Comparison of ENCODE assay signal across 13 mouse cellular contexts in the genomic region with DNA sequence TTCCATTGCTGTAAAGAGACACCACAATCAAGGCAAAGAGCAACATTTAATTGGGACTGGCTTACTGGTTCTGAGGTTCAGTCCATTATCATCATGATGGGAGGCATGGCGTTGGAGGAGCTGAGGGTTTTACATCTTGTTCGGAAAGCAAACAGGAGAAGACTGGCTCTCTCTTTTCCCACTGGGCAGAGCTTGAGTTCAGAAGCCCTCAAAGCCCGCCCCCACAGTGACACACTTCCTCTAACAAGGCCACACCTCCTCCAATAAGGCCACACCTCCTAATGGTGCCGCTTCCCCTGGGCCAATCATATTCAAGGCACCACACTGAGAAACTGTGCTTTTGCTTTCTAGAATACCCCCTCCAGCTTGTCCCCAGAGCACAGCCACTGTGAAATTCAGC. TPM values are rescaled to one million over a fixed set of nuclear protein-coding genes. Genes with fewer than 3 reads are reported as not detected.
DNase-seq lines count a peak whose midpoint lies in the region; ATAC-seq and TF ChIP-seq lines count a peak whose summit lies in the region.
"Had no signal": no experiment of that assay in that cellular context is flagged by ENCODE, and none has a peak within 500 bp of the region (broad histone marks: within the 10 kb centered on the region; RNA-seq: fewer than 3 reads in every experiment).

No protein-coding gene starts in this region.

- TF ChIP-seq POLR2A in MEL (IDR thresholded peaks at IDR 0.05; ENCODE audit: control insufficient read depth in 1 of 2, insufficient read depth in 1 of 2, low read depth in 1 of 2, low read length in 2 of 2, poor library complexity in 1 of 2), result no peak

- no peak overlapping the region for H3K9ac ChIP-seq in MEL (ENCODE audit: control insufficient read depth, low read depth, low read length, poor library complexity, severe bottlenecking)
- no peak overlapping the region for H3K9ac ChIP-seq in hindbrain, embryonic 11.5 days (ENCODE audit: low read depth, low read length)
- no peak overlapping the region for H3K9ac ChIP-seq in midbrain, postnatal 0 days (replicated peaks; ENCODE audit: low read length, poor library complexity, severe bottlenecking)
- H3K9ac ChIP-seq in intestine, postnatal 0 days (ENCODE audit: low read depth, low read length), result no peak overlapping the region
- H3K9ac ChIP-seq: embryonic facial prominence, embryonic 15.5 days; liver, embryonic 14.5 days had no signal

- TF ChIP-seq EP300 in MEL (IDR thresholded peaks at IDR 0.05; ENCODE audit: low read depth in 1 of 2, low read length in 2 of 2), result no peak

- 7% methylated on average over 4 of the region's 4 CpGs for WGBS in hindbrain, embryonic 11.5 days
- WGBS in midbrain, postnatal 0 days, result 11% methylated on average over 4 of the region's 4 CpGs
- 14% methylated on average over 4 of the region's 4 CpGs for WGBS in intestine, postnatal 0 days

- H3K9me3 ChIP-seq in MEL (replicated peaks; ENCODE audit: insufficient read depth, low read length), result no peaks in the 10 kb centered on the region
- H3K9me3 ChIP-seq in hindbrain, embryonic 11.5 days (ENCODE audit: control insufficient read depth, low read length), result no peaks in the 10 kb centered on the region
- no peaks in the 10 kb centered on the region for H3K9me3 ChIP-seq in midbrain, postnatal 0 days (ENCODE audit: low read length)
- no peaks in the 10 kb centered on the region for H3K9me3 ChIP-seq in intestine, postnatal 0 days (ENCODE audit: control insufficient read depth)
- H3K9me3 ChIP-seq: embryonic facial prominence, embryonic 15.5 days had no signal

- no peak for TF ChIP-seq RAD21 in MEL (IDR thresholded peaks at IDR 0.05; ENCODE audit: low read depth, low read length)

- peak; percentile 49 for DNase-seq in heart, adult 11 months
- no peak for DNase-seq in heart, adult 9 months (ENCODE audit: low spot score in 2 of 2)
- DNase-seq in MEL (ENCODE audit: low read depth, low spot score), result peak; percentile 59
- peak; percentile 51 for DNase-seq in hindbrain, embryonic 11.5 days (ENCODE audit: low spot score)
- peak; percentile 41 for DNase-seq in midbrain, postnatal 0 days (ENCODE audit: low spot score)
- DNase-seq in thymus, postnatal 36 days, result no peak
- DNase-seq in cerebellum, adult 9-11 months, result no peak
- DNase-seq: kidney, adult 9 months had no signal

- no peak for TF ChIP-seq CTCF in MEL (IDR thresholded peaks at IDR 0.05 in 2 of 3, conservative IDR thresholded peaks at IDR 0.05 in 1 of 3; ENCODE audit: control insufficient read depth in 1 of 3, insufficient read depth in 1 of 3, low read depth in 2 of 3, low read length in 3 of 3, poor library complexity in 1 of 3, severe bottlenecking in 1 of 3)
- TF ChIP-seq CTCF in midbrain, postnatal 0 days (IDR thresholded peaks at IDR 0.05), result no peak
- no peak for TF ChIP-seq CTCF in intestine, postnatal 0 days (IDR thresholded peaks at IDR 0.05; ENCODE audit: low read depth)

- no peaks in the 10 kb centered on the region for H3K79me2 ChIP-seq in MEL (ENCODE audit: control insufficient read depth, insufficient read depth, low read length, poor library complexity)

- no peaks in the 10 kb centered on the region; a peak in 1 of 4 replicates for H3K36me3 ChIP-seq in MEL (ENCODE audit: control insufficient read depth in 1 of 2, insufficient read depth in 2 of 2, low read length in 2 of 2)
- no peaks in the 10 kb centered on the region for H3K36me3 ChIP-seq in hindbrain, embryonic 11.5 days (ENCODE audit: control insufficient read depth, insufficient read depth, low read length)
- H3K36me3 ChIP-seq in midbrain, postnatal 0 days (ENCODE audit: insufficient read depth, low read length), result no peaks in the 10 kb centered on the region
- H3K36me3 ChIP-seq in intestine, postnatal 0 days (ENCODE audit: control insufficient read depth, insufficient read depth), result no peaks in the 10 kb centered on the region
- H3K36me3 ChIP-seq: embryonic facial prominence, embryonic 15.5 days had no signal

- ATAC-seq in hindbrain, embryonic 11.5 days (ENCODE audit: low FRiP score), result no peak
- ATAC-seq in midbrain, postnatal 0 days (ENCODE audit: low FRiP score), result peak; percentile 58
- ATAC-seq in intestine, postnatal 0 days, result no peak

- H3K27ac ChIP-seq in MEL (ENCODE audit: control insufficient read depth, low read depth, low read length), result no peak overlapping the region
- no peak overlapping the region for H3K27ac ChIP-seq in hindbrain, embryonic 11.5 days (ENCODE audit: low read depth, low read length)
- H3K27ac ChIP-seq in midbrain, postnatal 0 days (ENCODE audit: low read depth, low read length), result no peak overlapping the region
- no peak overlapping the region for H3K27ac ChIP-seq in intestine, postnatal 0 days (ENCODE audit: low read depth, low read length)
- H3K27ac ChIP-seq: embryonic facial prominence, embryonic 15.5 days; liver, embryonic 14.5 days; macrophage had no signal

- no peak overlapping the region for H3K4me2 ChIP-seq in hindbrain, embryonic 11.5 days (replicated peaks; ENCODE audit: low read depth, low read length)
- 0 out of 2 replicates have a peak overlapping the region, but pooled peaks have one; percentile 16 for H3K4me2 ChIP-seq in midbrain, postnatal 0 days (ENCODE audit: low read depth, low read length, poor library complexity, severe bottlenecking)
- no peak overlapping the region for H3K4me2 ChIP-seq in intestine, postnatal 0 days (replicated peaks; ENCODE audit: low read depth)
- H3K4me2 ChIP-seq: embryonic facial prominence, embryonic 15.5 days had no signal

- H3K4me1 ChIP-seq in MEL (ENCODE audit: control insufficient read depth in 1 of 2, insufficient read depth in 2 of 2, low read length in 2 of 2), result peaks cover 0 to 6% of the 10 kb centered on the region in 2 experiments; a peak in 1 of 4 replicates
- H3K4me1 ChIP-seq in hindbrain, embryonic 11.5 days (replicated peaks; ENCODE audit: control insufficient read depth, insufficient read depth, low read length), result 0 out of 2 replicates have a peak, but pooled peaks cover 2% of the 10 kb centered on the region
- H3K4me1 ChIP-seq in midbrain, postnatal 0 days (ENCODE audit: insufficient read depth, low read length), result peaks cover 5% of the 10 kb centered on the region; the same call in 1 of the 2 replicates
- H3K4me1 ChIP-seq in intestine, postnatal 0 days (replicated peaks; ENCODE audit: control insufficient read depth, insufficient read depth, low read length), result no peaks in the 10 kb centered on the region

- H3K27me3 ChIP-seq in MEL (ENCODE audit: control insufficient read depth in 1 of 2, insufficient read depth in 2 of 2, low read length in 2 of 2), result peaks cover 0 to 2% of the 10 kb centered on the region in 2 experiments; a peak in 2 of 4 replicates
- no peaks in the 10 kb centered on the region for H3K27me3 ChIP-seq in hindbrain, embryonic 11.5 days (ENCODE audit: control insufficient read depth, insufficient read depth, low read length)
- no peaks in the 10 kb centered on the region for H3K27me3 ChIP-seq in midbrain, postnatal 0 days (ENCODE audit: insufficient read depth, low read length)
- no peaks in the 10 kb centered on the region for H3K27me3 ChIP-seq in intestine, postnatal 0 days (replicated peaks; ENCODE audit: control insufficient read depth, insufficient read depth, low read length)
- H3K27me3 ChIP-seq: embryonic facial prominence, embryonic 15.5 days had no signal

- no peak overlapping the region; a peak in 1 of 4 replicates for H3K4me3 ChIP-seq in MEL (ENCODE audit: control insufficient read depth in 1 of 2, insufficient read depth in 1 of 2, low read depth in 2 of 2, low read length in 2 of 2)
- no peak overlapping the region for H3K4me3 ChIP-seq in hindbrain, embryonic 11.5 days (ENCODE audit: low read depth, low read length)
- no peak overlapping the region for H3K4me3 ChIP-seq in midbrain, postnatal 0 days (ENCODE audit: low read depth, low read length)
- H3K4me3 ChIP-seq in intestine, postnatal 0 days (ENCODE audit: low read depth, low read length), result no peak overlapping the region
- H3K4me3 ChIP-seq: embryonic facial prominence, embryonic 15.5 days had no signal

TF ChIP-seq in MEL, 35 proteins besides CTCF, POLR2A, EP300 and RAD21:
- TF ChIP-seq TBP (IDR thresholded peaks at IDR 0.05; ENCODE audit: low read depth, low read length) (no peak), ZKSCAN1 (IDR thresholded peaks at IDR 0.05; ENCODE audit: low read depth, low read length) (no peak), POLR2AphosphoS2 (IDR thresholded peaks at IDR 0.05; ENCODE audit: low read length) (no peak), TAL1 (IDR thresholded peaks at IDR 0.05; ENCODE audit: low read length) (no peak), MEF2A (IDR thresholded peaks at IDR 0.05; ENCODE audit: extremely low read depth, insufficient replicate concordance, low read depth, low read length, poor library complexity, severe bottlenecking) (no peak), POLR2AphosphoS5 (IDR thresholded peaks at IDR 0.05; ENCODE audit: borderline replicate concordance, low read depth, low read length) (no peak), E2F4 (IDR thresholded peaks at IDR 0.05; ENCODE audit: borderline replicate concordance, low read depth, low read length) (no peak), MAFK (IDR thresholded peaks at IDR 0.05; ENCODE audit: borderline replicate concordance, low read depth, low read length) (no peak), ELF1 (IDR thresholded peaks at IDR 0.05; ENCODE audit: low read depth, low read length) (no peak), MYB (IDR thresholded peaks at IDR 0.05; ENCODE audit: low read depth, low read length) (no peak), ZNF384 (IDR thresholded peaks at IDR 0.05; ENCODE audit: low read depth, low read length) (no peak), USF2 (IDR thresholded peaks at IDR 0.05; ENCODE audit: borderline replicate concordance in 1 of 2, insufficient read depth in 1 of 2, low read depth in 1 of 2, low read length in 2 of 2) (no peak), JUND (IDR thresholded peaks at IDR 0.05; ENCODE audit: low read depth, low read length) (no peak), GABPA (IDR thresholded peaks at IDR 0.05; ENCODE audit: low read depth, low read length) (no peak), ZC3H11A (IDR thresholded peaks at IDR 0.05; ENCODE audit: low read depth, low read length) (no peak), SIN3A (IDR thresholded peaks at IDR 0.05; ENCODE audit: low read length) (no peak), CHD1 (IDR thresholded peaks at IDR 0.05; ENCODE audit: low read depth, low read length) (no peak)

RNA-seq across cellular contexts. Expression of gene Ogdhl, which starts 4.0 kb away (rescaled TPM):
- 7.3 and 9.4 TPM in 2 replicates for total RNA-seq in MEL (2012; rRNA removed)
- 10 to 100 TPM in 1 of 2 experiments, not detected in 1; 12.6 TPM for polyA plus RNA-seq in MEL (2012; ENCODE audit: insufficient read depth in 1 of 2, insufficient read length in 2 of 2, low read depth in 1 of 2, low replicate concordance in 2 of 2, missing spikeins in 1 of 2)
- 13.9 and 14.5 TPM in 2 replicates for polyA plus RNA-seq in hindbrain, embryonic 11.5 days (2014; fragmentation: Nextera tagmentation; extraction: Ambion mirVana)
- total RNA-seq in midbrain, postnatal 0 days (2014; rRNA removed), result 36.4 and 38.6 TPM in 2 replicates
- 25.5 and 25.8 TPM in 2 replicates for polyA plus RNA-seq in midbrain, postnatal 0 days (2015; fragmentation: Nextera tagmentation; extraction: Ambion mirVana)
- 11.1 and 13.3 TPM in 2 replicates for polyA plus RNA-seq in intestine, postnatal 0 days (2015; fragmentation: Nextera tagmentation; extraction: Ambion mirVana)
- total RNA-seq: neutrophil, adult 5-6 weeks had no signal

Comparison
In these comparisons a context has a peak if more than half of its experiments do, and no peak if none do; other contexts are left out.
1. DNase-seq: peak in heart, adult 11 months (single experiment), MEL (single experiment), hindbrain, embryonic 11.5 days (single experiment) and midbrain, postnatal 0 days (single experiment); none in heart, adult 9 months (0 of 2), thymus, postnatal 36 days (0 of 2) and cerebellum, adult 9-11 months (single experiment).